Comparison of ENCODE assay signal across 16 mouse cellular contexts in genomic region chr14:25560841-25561240, GRCm38 (mm10).
A peak's percentile ranks its signal among the peaks of the same experiment; 100 is the strongest.
DNase-seq lines count a peak whose midpoint lies in the region; TF ChIP-seq lines count a peak whose summit lies in the region.
"Had no signal": no experiment of that assay in that cellular context is flagged by ENCODE, and none has a peak within 500 bp of the region (broad histone marks: within the 10 kb centered on the region; RNA-seq: fewer than 3 reads in every experiment).

No protein-coding gene starts in this region.

- no peak overlapping the region for H3K4me2 ChIP-seq in CH12.LX (ENCODE audit: insufficient read depth, low read depth, poor library complexity, severe bottlenecking)
- H3K4me2 ChIP-seq: hindbrain, embryonic 13.5 days; midbrain, embryonic 15.5 days; neural tube, embryonic 13.5 days had no signal

- dilution Hi-C loops in CH12.LX (cut with MboI; ENCODE audit: extremely low pct_ligation_motif_present, extremely low pct_unique_long_range_greater_than_20kb, low sequenced_read_pairs) = no loop called here

- no peaks in the 10 kb centered on the region for H3K27me3 ChIP-seq in heart, embryonic 10.5 days (ENCODE audit: insufficient read depth, poor library complexity, severe bottlenecking)
- no peaks in the 10 kb centered on the region for H3K27me3 ChIP-seq in CH12.LX (replicated peaks)
- H3K27me3 ChIP-seq in cerebellum, adult 2 months (ENCODE audit: control insufficient read depth, insufficient read depth, low read length) = no peaks in the 10 kb centered on the region
- H3K27me3 ChIP-seq: hindbrain, embryonic 13.5 days; midbrain, embryonic 15.5 days; neural tube, embryonic 13.5 days had no signal

- no peak for DNase-seq in heart, embryonic 10.5 days (ENCODE audit: low spot score)
- no peak for DNase-seq in heart, adult 9 months (ENCODE audit: low spot score in 2 of 2)
- DNase-seq in lung, adult 2 months = no peak
- no peak for DNase-seq in lung, adult 18-20 months
- no peak for DNase-seq in CH12.LX (ENCODE audit: extremely low read depth)
- DNase-seq in NIH3T3 (ENCODE audit: low read depth) = peak; percentile 22
- no peak for DNase-seq in retina, embryonic 14.5 days (ENCODE audit: low spot score)
- DNase-seq in cerebellum, adult 2 months = no peak
- DNase-seq: cerebellum, adult 18-20 months; heart, postnatal 10 days; kidney, adult 2 months; right cerebral cortex, postnatal 4 days; thymus, adult 18-20 months had no signal

- H3K79me2 ChIP-seq in CH12.LX (replicated peaks; ENCODE audit: control insufficient read depth, extremely low read depth, insufficient read depth, poor library complexity, severe bottlenecking) = no peaks in the 10 kb centered on the region

- no peak; the same call in 1 of the 2 replicates for TF ChIP-seq RAD21 in CH12.LX (IDR thresholded peaks at IDR 0.05; ENCODE audit: low read depth, low read length)

- H3K9ac ChIP-seq in CH12.LX (ENCODE audit: insufficient read depth, low read depth) = no peak overlapping the region
- H3K9ac ChIP-seq: hindbrain, embryonic 13.5 days; midbrain, embryonic 15.5 days; neural tube, embryonic 13.5 days had no signal

- TF ChIP-seq POLR2A in lung, adult 2 months (IDR thresholded peaks at IDR 0.05; ENCODE audit: borderline replicate concordance, extremely low read depth, low read depth, low read length) = no peak
- no peak for TF ChIP-seq POLR2A in CH12.LX (IDR thresholded peaks at IDR 0.05; ENCODE audit: low read depth, low read length)
- no peak for TF ChIP-seq POLR2A in cerebellum, adult 2 months (IDR thresholded peaks at IDR 0.05; ENCODE audit: borderline replicate concordance, insufficient read depth, low read length)

- no peaks in the 10 kb centered on the region for H3K9me3 ChIP-seq in heart, embryonic 10.5 days
- peaks cover 13% of the 10 kb centered on the region for H3K9me3 ChIP-seq in CH12.LX (replicated peaks; ENCODE audit: low read length)
- H3K9me3 ChIP-seq: hindbrain, embryonic 13.5 days; midbrain, embryonic 15.5 days; neural tube, embryonic 13.5 days had no signal

- 0 out of 2 replicates have a peak, but pooled peaks have one; percentile 5 for TF ChIP-seq CTCF in lung, adult 2 months (IDR thresholded peaks at IDR 0.05; ENCODE audit: insufficient read depth, low read length)
- peak; percentile 15 to 40; a peak in 2 of 4 replicates for TF ChIP-seq CTCF in CH12.LX (conservative IDR thresholded peaks at IDR 0.05 in 1 of 2, IDR thresholded peaks at IDR 0.05 in 1 of 2; ENCODE audit: low read depth in 2 of 2, low read length in 2 of 2)
- no peak for TF ChIP-seq CTCF in cerebellum, adult 2 months (IDR thresholded peaks at IDR 0.05; ENCODE audit: borderline replicate concordance, insufficient read depth, low read depth, low read length)

- H3K36me3 ChIP-seq in heart, embryonic 10.5 days = peaks cover 35% of the 10 kb centered on the region
- H3K36me3 ChIP-seq in CH12.LX (replicated peaks in 1 of 2; ENCODE audit: control insufficient read depth in 1 of 2, insufficient read depth in 1 of 2, low read length in 1 of 2) = peaks cover 10 to 56% of the 10 kb centered on the region in 2 experiments
- H3K36me3 ChIP-seq: midbrain, embryonic 15.5 days; neural tube, embryonic 13.5 days had no signal

- TF ChIP-seq EP300 in CH12.LX (IDR thresholded peaks at IDR 0.05; ENCODE audit: low read length) = no peak

- H3K4me1 ChIP-seq in heart, embryonic 10.5 days = peaks cover 99% of the 10 kb centered on the region
- peaks cover 13% of the 10 kb centered on the region for H3K4me1 ChIP-seq in lung, adult 2 months (ENCODE audit: control insufficient read depth, insufficient read depth, low read length)
- H3K4me1 ChIP-seq in CH12.LX (ENCODE audit: control insufficient read depth in 1 of 2, insufficient read depth in 2 of 2) = peaks cover 0 to 64% of the 10 kb centered on the region in 2 experiments; a peak in 3 of 4 replicates
- H3K4me1 ChIP-seq in cerebellum, adult 2 months (ENCODE audit: control insufficient read depth, insufficient read depth, low read length) = peaks cover 55% of the 10 kb centered on the region

- in situ Hi-C loops in CH12.LX (cut with MboI; ENCODE audit: low pct_ligation_motif_present, low pct_unique_long_range_greater_than_20kb, low sequenced_read_pairs) = loop anchor here (10.0 kb wide), 1 partner anchor 96 kb away; no protein-coding TSS in a partner anchor

- 98% methylated on average over 3 of the region's 3 CpGs for WGBS in heart, embryonic 10.5 days
- 89% methylated on average over 3 of the region's 3 CpGs for WGBS in lung, adult 2 months
- WGBS in cerebellum, adult 2 months = 78% methylated on average over 3 of the region's 3 CpGs

- peak overlapping the region; percentile 69; the same call in 1 of the 2 replicates for H3K27ac ChIP-seq in heart, embryonic 10.5 days
- no peak overlapping the region for H3K27ac ChIP-seq in CH12.LX (ENCODE audit: insufficient read depth, low read depth)
- H3K27ac ChIP-seq in cerebellum, adult 2 months (ENCODE audit: insufficient read depth, low read length) = no peak overlapping the region
- H3K27ac ChIP-seq: midbrain, embryonic 15.5 days; neural tube, embryonic 13.5 days had no signal

- H3K4me3 ChIP-seq in heart, embryonic 10.5 days = no peak overlapping the region
- H3K4me3 ChIP-seq in lung, adult 2 months (replicated peaks; ENCODE audit: extremely low read depth, low read depth, low read length) = no peak overlapping the region
- H3K4me3 ChIP-seq in CH12.LX (replicated peaks in 1 of 3; ENCODE audit: low read depth in 2 of 3, low read length in 2 of 3, poor library complexity in 1 of 3) = no peak overlapping the region
- H3K4me3 ChIP-seq in cerebellum, adult 2 months (replicated peaks; ENCODE audit: insufficient read depth, low read depth, low read length) = no peak overlapping the region
- H3K4me3 ChIP-seq: hindbrain, embryonic 13.5 days; midbrain, embryonic 15.5 days; neural tube, embryonic 13.5 days had no signal

TF ChIP-seq in CH12.LX, 34 proteins besides CTCF, POLR2A, EP300 and RAD21:
- TF ChIP-seq SMC3 (IDR thresholded peaks at IDR 0.05; ENCODE audit: low read depth, low read length) (peak; percentile 28), KAT2A (IDR thresholded peaks at IDR 0.05; ENCODE audit: insufficient replicate concordance, low read length) (no peak), JUN (IDR thresholded peaks at IDR 0.05; ENCODE audit: insufficient read depth, low read depth, low read length) (no peak), TCF12 (IDR thresholded peaks at IDR 0.05; ENCODE audit: low read depth, low read length) (no peak), JUND (conservative IDR thresholded peaks at IDR 0.05; ENCODE audit: low read depth, low read length) (no peak), TBP (conservative IDR thresholded peaks at IDR 0.05; ENCODE audit: low read depth, low read length) (no peak), MAZ (IDR thresholded peaks at IDR 0.05; ENCODE audit: low read depth, low read length) (no peak), ZKSCAN1 (IDR thresholded peaks at IDR 0.05; ENCODE audit: borderline replicate concordance, low read depth, low read length) (no peak), GABPA (IDR thresholded peaks at IDR 0.05; ENCODE audit: insufficient replicate concordance, low read depth, low read length) (no peak)
